Mouse (Mus musculus): ENCODE results near the gene Tmem169.

- no peak for TF ChIP-seq CTCF (IDR thresholded peaks at IDR 0.05; ENCODE audit: low read depth, low read length)
- no peak for TF ChIP-seq POLR2AphosphoS5 (IDR thresholded peaks at IDR 0.05; ENCODE audit: insufficient replicate concordance, low read depth, low read length)
- TF ChIP-seq TAL1 (conservative IDR thresholded peaks at IDR 0.05; ENCODE audit: low read depth, low read length), result no peak
Measured at GRCm38 (mm10) chr1:72242581-72243143, 41.5 kb upstream of the Tmem169 start.

Data from G1E (cell line).